Mouse (Mus musculus): Measurements from ENCODE around the gene Ipo4.

Ipo4 gene

GRCm38 (mm10) chr14:55659960-55660573, 24.3 kb upstream of the Ipo4 start, which contains the start of gene Mdp1:
Gene Mdp1 (minus strand): TSS chr14:55660508.
- no peaks in the 10 kb centered on the region for H3K9me3 ChIP-seq (ENCODE audit: low read length)
- H3K4me3 ChIP-seq (replicated peaks; ENCODE audit: low read length): peak within 1 kb of the TSS; percentile 84
- peaks cover 23% of the 10 kb centered on the region for H3K4me1 ChIP-seq (replicated peaks; ENCODE audit: low read depth, low read length)
- no peaks in the 10 kb centered on the region for H3K27me3 ChIP-seq (ENCODE audit: insufficient read depth, low read length)
- TF ChIP-seq POU5F1 (IDR thresholded peaks at IDR 0.05; ENCODE audit: borderline replicate concordance, low read length) (no peak), NANOG (IDR thresholded peaks at IDR 0.05; ENCODE audit: borderline replicate concordance, low read length) (no peak), CTCF (conservative IDR thresholded peaks at IDR 0.05; ENCODE audit: low read length) (no peak)
- peaks cover 60% of the 10 kb centered on the region for H3K36me3 ChIP-seq (ENCODE audit: insufficient read depth, low read length)

GRCm38 (mm10) chr14:55658011-55658410, 22.3 kb upstream of the Ipo4 start:
- peaks cover 23% of the 10 kb centered on the region for H3K4me1 ChIP-seq (replicated peaks; ENCODE audit: low read depth, low read length)
- H3K36me3 ChIP-seq (ENCODE audit: insufficient read depth, low read length): peaks cover 40% of the 10 kb centered on the region
- no peak overlapping the region for H3K4me3 ChIP-seq (replicated peaks; ENCODE audit: low read length)
- no peak for TF ChIP-seq CTCF (conservative IDR thresholded peaks at IDR 0.05; ENCODE audit: low read length)
- TF ChIP-seq NANOG (IDR thresholded peaks at IDR 0.05; ENCODE audit: borderline replicate concordance, low read length): no peak
- no peak for TF ChIP-seq POU5F1 (IDR thresholded peaks at IDR 0.05; ENCODE audit: borderline replicate concordance, low read length)
- peaks cover 3% of the 10 kb centered on the region; the same call in 1 of the 2 replicates for H3K27me3 ChIP-seq (ENCODE audit: insufficient read depth, low read length)
- H3K9me3 ChIP-seq (ENCODE audit: low read length): no peaks in the 10 kb centered on the region

- TF ChIP-seq NANOG (IDR thresholded peaks at IDR 0.05; ENCODE audit: borderline replicate concordance, low read length) (no peak), CTCF (conservative IDR thresholded peaks at IDR 0.05; ENCODE audit: low read length) (no peak), POU5F1 (IDR thresholded peaks at IDR 0.05; ENCODE audit: borderline replicate concordance, low read length) (no peak)
- Histone ChIP-seq H3K4me3 (replicated peaks; ENCODE audit: low read length) (no peak overlapping the region), H3K27me3 (ENCODE audit: insufficient read depth, low read length) (peaks cover 6% of the 10 kb centered on the region; the same call in 1 of the 2 replicates), H3K36me3 (ENCODE audit: insufficient read depth, low read length) (peaks cover 29% of the 10 kb centered on the region), H3K4me1 (replicated peaks; ENCODE audit: low read depth, low read length) (peaks cover 24% of the 10 kb centered on the region), H3K9me3 (ENCODE audit: low read length) (no peaks in the 10 kb centered on the region)
These were observed 21.2 kb upstream of the Ipo4 start for GRCm38 (mm10) chr14:55656935-55657334.

GRCm38 (mm10) chr14:55651528-55651927, 15.8 kb upstream of the Ipo4 start:
- TF ChIP-seq NANOG (IDR thresholded peaks at IDR 0.05; ENCODE audit: borderline replicate concordance, low read length) (no peak), CTCF (conservative IDR thresholded peaks at IDR 0.05; ENCODE audit: low read length) (no peak), POU5F1 (IDR thresholded peaks at IDR 0.05; ENCODE audit: borderline replicate concordance, low read length) (no peak)
- peaks cover 12% of the 10 kb centered on the region for H3K4me1 ChIP-seq (replicated peaks; ENCODE audit: low read depth, low read length)
- H3K36me3 ChIP-seq (ENCODE audit: insufficient read depth, low read length): peaks cover 1% of the 10 kb centered on the region
- H3K4me3 ChIP-seq (replicated peaks; ENCODE audit: low read length): no peak overlapping the region
- no peaks in the 10 kb centered on the region for H3K9me3 ChIP-seq (ENCODE audit: low read length)
- peaks cover 18% of the 10 kb centered on the region for H3K27me3 ChIP-seq (ENCODE audit: insufficient read depth, low read length)

GRCm38 (mm10) chr14:55649884-55650283, 14.1 kb upstream of the Ipo4 start, which contains the start of gene Tssk4:
Gene Tssk4 (plus strand): TSS chr14:55650184.
- TF ChIP-seq NANOG (IDR thresholded peaks at IDR 0.05; ENCODE audit: borderline replicate concordance, low read length) (no peak), CTCF (conservative IDR thresholded peaks at IDR 0.05; ENCODE audit: low read length) (no peak), POU5F1 (IDR thresholded peaks at IDR 0.05; ENCODE audit: borderline replicate concordance, low read length) (no peak)
- H3K36me3 ChIP-seq (ENCODE audit: insufficient read depth, low read length): peaks cover 7% of the 10 kb centered on the region
- peaks cover 25% of the 10 kb centered on the region for H3K4me1 ChIP-seq (replicated peaks; ENCODE audit: low read depth, low read length)
- no peaks in the 10 kb centered on the region for H3K9me3 ChIP-seq (ENCODE audit: low read length)
- H3K27me3 ChIP-seq (ENCODE audit: insufficient read depth, low read length): peaks cover 16% of the 10 kb centered on the region
- H3K4me3 ChIP-seq (replicated peaks; ENCODE audit: low read length): no peak within 1 kb of the TSS

- Histone ChIP-seq H3K4me3 (replicated peaks; ENCODE audit: low read length) (peak overlapping the region; percentile 96), H3K27me3 (ENCODE audit: insufficient read depth, low read length) (no peaks in the 10 kb centered on the region), H3K9me3 (ENCODE audit: low read length) (no peaks in the 10 kb centered on the region), H3K4me1 (replicated peaks; ENCODE audit: low read depth, low read length) (peaks cover 58% of the 10 kb centered on the region), H3K36me3 (ENCODE audit: insufficient read depth, low read length) (peaks cover 30% of the 10 kb centered on the region)
- TF ChIP-seq NANOG (IDR thresholded peaks at IDR 0.05; ENCODE audit: borderline replicate concordance, low read length) (no peak), CTCF (conservative IDR thresholded peaks at IDR 0.05; ENCODE audit: low read length) (no peak), POU5F1 (IDR thresholded peaks at IDR 0.05; ENCODE audit: borderline replicate concordance, low read length) (no peak)
These were observed 8.6 kb upstream of the Ipo4 start for GRCm38 (mm10) chr14:55644261-55644888.

GRCm38 (mm10) chr14:55643060-55643907, 7.5 kb upstream of the Ipo4 start, which contains the start of gene Tm9sf1:
Gene Tm9sf1 (minus strand): TSS chr14:55643806.
- Histone ChIP-seq H3K4me1 (replicated peaks; ENCODE audit: low read depth, low read length) (peaks cover 58% of the 10 kb centered on the region), H3K4me3 (replicated peaks; ENCODE audit: low read length) (peak within 1 kb of the TSS; percentile 96), H3K9me3 (ENCODE audit: low read length) (no peaks in the 10 kb centered on the region), H3K27me3 (ENCODE audit: insufficient read depth, low read length) (no peaks in the 10 kb centered on the region), H3K36me3 (ENCODE audit: insufficient read depth, low read length) (peaks cover 40% of the 10 kb centered on the region)
- TF ChIP-seq POU5F1 (IDR thresholded peaks at IDR 0.05; ENCODE audit: borderline replicate concordance, low read length): no peak
- TF ChIP-seq CTCF (conservative IDR thresholded peaks at IDR 0.05; ENCODE audit: low read length): no peak
- no peak for TF ChIP-seq NANOG (IDR thresholded peaks at IDR 0.05; ENCODE audit: borderline replicate concordance, low read length)

GRCm38 (mm10) chr14:55642679-55643059, 6.9 kb upstream of the Ipo4 start:
- Histone ChIP-seq H3K4me3 (replicated peaks; ENCODE audit: low read length) (peak overlapping the region; percentile 96), H3K27me3 (ENCODE audit: insufficient read depth, low read length) (no peaks in the 10 kb centered on the region), H3K36me3 (ENCODE audit: insufficient read depth, low read length) (peaks cover 47% of the 10 kb centered on the region), H3K9me3 (ENCODE audit: low read length) (no peaks in the 10 kb centered on the region), H3K4me1 (replicated peaks; ENCODE audit: low read depth, low read length) (peaks cover 61% of the 10 kb centered on the region)
- TF ChIP-seq CTCF (conservative IDR thresholded peaks at IDR 0.05; ENCODE audit: low read length): no peak
- TF ChIP-seq NANOG (IDR thresholded peaks at IDR 0.05; ENCODE audit: borderline replicate concordance, low read length): no peak
- TF ChIP-seq POU5F1 (IDR thresholded peaks at IDR 0.05; ENCODE audit: borderline replicate concordance, low read length): no peak

All from E14TG2a.4 (cell line).